Mouse (Mus musculus): ENCODE measurements at regions not wholly inside any gene's neighbourhood (a gene's known extent, or its start where the extent isn't known, plus 50 kb on each side); places are given as distances from the start of the nearest gene placed in this dataset.

- in situ Hi-C loops (cut with MboI, MseI): no loop called here
These were observed 126.2 kb upstream of the Adgrl2 start for GRCm38 (mm10) chr3:149116604-149117003.

DNA sequence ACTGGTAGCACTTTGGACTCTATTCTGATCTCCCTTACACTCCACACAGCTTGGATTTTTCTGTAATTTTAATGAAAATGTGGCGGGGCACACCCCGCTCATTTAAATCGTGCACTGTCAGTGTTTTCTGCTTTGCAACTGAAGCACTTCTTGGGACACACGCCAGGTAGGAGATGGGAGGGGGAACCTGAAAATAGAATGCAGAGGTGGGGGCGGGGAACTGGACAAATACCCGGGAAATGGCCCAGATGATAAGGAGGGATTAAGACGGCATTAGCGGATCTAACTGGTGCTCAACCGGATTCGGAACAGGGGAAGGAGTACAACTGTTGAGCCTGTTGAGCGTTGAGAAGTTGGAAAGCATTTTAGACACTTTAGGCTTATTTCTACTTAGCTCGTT lies 125.5 kb upstream of the Adgrl2 start:
- in situ Hi-C loops (cut with MboI, MseI): no loop called here

- in situ Hi-C loops (cut with MboI, MseI): no loop called here
These were observed 122.5 kb upstream of the Adgrl2 start for GRCm38 (mm10) chr3:149112878-149113277.

DNA sequence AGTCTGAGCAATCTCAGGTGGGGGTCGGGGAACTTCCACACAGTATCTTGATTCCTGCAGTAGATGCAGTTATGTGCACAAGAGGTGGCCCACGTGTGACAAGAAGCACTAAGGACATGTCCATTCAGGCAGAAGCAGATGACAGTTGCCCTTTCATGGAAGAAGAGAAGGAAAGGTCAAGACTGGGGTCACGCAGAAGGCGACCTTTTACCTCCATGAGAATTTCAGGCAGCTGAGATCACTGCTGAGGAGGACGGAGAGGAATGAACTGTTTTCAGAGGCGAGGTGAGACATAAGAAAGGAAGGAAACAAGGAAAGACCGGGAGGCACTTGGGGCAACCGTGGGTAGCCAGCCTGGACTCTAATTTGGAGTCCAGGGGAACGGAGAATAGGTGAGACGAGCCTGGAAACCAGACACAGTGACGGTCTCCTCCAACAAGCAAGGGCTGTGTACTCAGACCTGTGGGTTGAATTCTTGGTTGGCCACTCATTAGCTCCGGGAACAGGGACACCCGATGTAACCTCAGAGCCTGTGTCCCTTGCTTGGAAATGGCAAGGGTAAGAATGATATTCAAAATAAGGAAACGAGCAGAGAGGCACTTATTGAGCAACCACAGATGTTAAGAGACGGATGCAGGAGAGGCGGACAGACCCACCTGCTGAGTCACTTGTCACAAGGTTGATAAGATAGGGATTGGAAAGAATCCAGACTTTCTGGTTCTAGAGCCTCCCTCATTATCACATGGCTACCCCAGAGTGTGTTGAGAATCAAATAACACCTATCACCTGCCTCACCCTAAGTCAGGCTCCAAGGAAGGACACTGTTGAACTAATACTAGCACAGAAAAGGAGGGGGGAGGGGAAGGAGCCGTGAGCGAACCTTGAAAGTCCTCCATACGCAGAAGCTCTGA lies 121.4 kb upstream of the Adgrl2 start:
- in situ Hi-C loops (cut with MboI, MseI): no loop called here

DNA sequence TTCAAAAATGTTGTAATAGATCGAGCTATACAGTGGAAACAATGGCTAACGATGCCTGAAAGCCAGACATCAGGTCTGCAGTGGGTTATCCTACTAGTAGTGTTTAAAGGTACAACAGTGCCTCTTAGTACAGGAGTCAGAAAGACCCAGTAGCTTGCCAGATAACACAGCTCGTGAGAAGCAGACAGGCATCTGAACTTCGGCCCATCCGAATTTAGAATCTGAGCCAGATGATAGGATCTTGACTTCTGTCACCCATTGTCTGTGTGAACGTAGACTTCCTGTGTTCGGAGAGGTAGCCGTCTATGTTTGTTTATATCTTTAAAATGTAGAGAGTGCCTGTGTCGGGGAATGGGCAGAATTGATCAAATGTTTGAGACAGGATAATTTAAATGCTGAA lies 120.5 kb upstream of the Adgrl2 start:
- in situ Hi-C loops (cut with MboI, MseI): no loop called here

- in situ Hi-C loops (cut with MboI, MseI): no loop called here
These were observed 115.5 kb upstream of the Adgrl2 start for GRCm38 (mm10) chr3:149105709-149106450.

DNA sequence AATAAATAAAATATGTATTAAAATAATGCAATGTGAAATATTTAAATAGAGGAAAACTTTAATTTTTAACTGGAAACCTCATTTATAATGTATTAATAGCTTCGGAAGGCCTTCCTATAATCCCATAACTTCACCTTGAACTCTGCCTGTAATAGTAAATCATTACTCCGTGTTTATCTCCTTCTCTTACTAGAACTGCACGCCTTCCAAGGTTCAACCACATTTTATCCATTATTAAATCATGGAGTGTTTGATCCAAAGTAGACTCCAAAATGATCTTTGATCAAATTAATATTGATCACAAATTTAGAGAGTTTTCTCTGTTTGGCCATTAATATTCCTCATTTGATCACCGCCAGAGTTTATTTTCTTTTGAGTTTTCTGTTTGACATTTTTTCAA lies 114.8 kb upstream of the Adgrl2 start:
- in situ Hi-C loops (cut with MboI, MseI): no loop called here

GRCm38 (mm10) chr3:149104080-149104479 lies 113.7 kb upstream of the Adgrl2 start:
- in situ Hi-C loops (cut with MboI, MseI): no loop called here

- in situ Hi-C loops (cut with MboI, MseI): no loop called here
These were observed 113.1 kb upstream of the Adgrl2 start for GRCm38 (mm10) chr3:149103469-149103868.

- in situ Hi-C loops (cut with MboI, MseI): no loop called here
These were observed 112.5 kb upstream of the Adgrl2 start for GRCm38 (mm10) chr3:149102846-149103245.

DNA sequence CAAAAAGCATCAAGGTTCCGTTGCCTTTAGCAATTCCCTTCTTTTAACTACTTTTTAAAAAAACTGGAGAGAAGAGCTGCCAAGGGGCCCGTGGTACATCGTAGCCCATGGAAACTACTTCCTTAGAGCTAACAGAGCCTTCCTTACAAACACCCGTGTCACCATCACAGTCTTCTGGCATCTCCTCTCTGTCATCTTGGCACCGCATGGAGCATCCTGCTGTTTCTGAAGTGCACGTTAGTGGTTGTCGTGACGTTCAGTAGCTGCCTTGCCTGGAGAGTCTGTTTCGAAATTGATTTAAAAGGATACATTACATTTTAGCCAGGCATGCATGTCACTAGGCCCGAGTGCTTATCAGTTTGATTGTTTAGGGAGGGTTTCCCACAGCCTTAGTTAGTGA lies 111.4 kb upstream of the Adgrl2 start:
- in situ Hi-C loops (cut with MboI, MseI): no loop called here

DNA sequence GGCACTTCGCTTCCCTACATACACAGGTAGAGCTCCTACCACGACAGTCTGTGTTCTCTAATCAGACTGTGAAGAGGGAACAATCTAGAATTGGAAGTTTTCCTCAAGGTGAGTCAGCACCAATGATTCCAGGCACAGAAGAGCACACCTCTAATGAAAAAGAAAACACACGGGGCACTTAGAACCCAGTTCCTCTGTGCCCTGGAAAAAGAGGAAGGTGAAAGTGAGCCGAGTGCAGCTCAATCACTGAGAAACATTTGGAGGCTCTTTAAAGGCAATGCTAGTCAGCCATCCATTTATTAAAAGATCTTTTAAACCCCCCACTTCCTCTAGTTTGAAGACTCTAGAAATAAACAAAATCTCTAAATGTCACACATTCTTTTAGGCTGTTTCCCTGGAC lies 108.4 kb upstream of the Adgrl2 start:
- in situ Hi-C loops (cut with MboI, MseI): no loop called here

GRCm38 (mm10) chr3:149097026-149097425 lies 106.7 kb upstream of the Adgrl2 start:
- in situ Hi-C loops (cut with MboI, MseI): no loop called here

- in situ Hi-C loops (cut with MboI, MseI): no loop called here
These were observed 102.3 kb upstream of the Adgrl2 start for GRCm38 (mm10) chr3:149092649-149093048.

GRCm38 (mm10) chr3:149090103-149090502 lies 99.7 kb upstream of the Adgrl2 start:
- in situ Hi-C loops (cut with MboI, MseI): no loop called here

- in situ Hi-C loops (cut with MboI, MseI): no loop called here
These were observed 98.3 kb upstream of the Adgrl2 start for GRCm38 (mm10) chr3:149088621-149089128.

DNA sequence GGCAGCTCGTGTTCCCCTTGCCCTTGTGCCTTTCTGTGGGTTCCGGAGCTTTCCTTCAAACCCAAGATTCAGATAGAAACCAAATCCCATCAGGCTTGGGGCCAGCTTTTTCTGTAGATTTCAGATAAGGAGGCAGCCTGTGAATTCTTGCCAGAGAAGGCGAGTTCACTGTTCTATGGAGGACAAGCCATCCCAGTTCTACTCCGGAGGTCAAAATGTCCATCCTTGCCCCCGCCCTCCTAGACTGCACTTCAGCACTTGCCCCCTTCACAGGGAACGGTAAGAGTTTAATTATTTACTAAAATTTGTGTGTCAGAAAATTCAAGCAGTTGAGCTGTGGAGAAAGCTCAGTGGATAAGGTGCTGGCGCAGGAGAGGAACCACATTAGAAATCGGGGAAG lies 97.1 kb upstream of the Adgrl2 start:
- in situ Hi-C loops (cut with MboI, MseI): no loop called here

DNA sequence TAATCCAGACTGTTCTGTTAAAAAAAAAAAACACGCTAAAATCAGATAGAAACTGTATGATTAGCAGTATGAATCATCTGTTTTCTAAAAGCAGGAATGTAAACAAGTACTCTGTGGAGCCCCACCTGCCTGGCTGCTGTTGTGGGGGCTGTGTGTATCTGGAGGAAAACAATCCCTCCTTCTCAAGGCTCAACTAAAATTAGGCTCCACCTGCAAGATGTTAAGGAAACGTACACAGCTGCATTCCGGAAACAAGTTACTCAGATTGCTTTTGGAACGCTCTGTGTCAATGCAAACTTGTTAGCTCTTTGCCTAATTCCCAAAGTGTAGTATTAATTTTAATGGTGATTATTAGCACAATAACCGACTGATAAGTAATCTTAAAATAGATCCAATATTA lies 96.3 kb upstream of the Adgrl2 start:
- in situ Hi-C loops (cut with MboI, MseI): no loop called here

DNA sequence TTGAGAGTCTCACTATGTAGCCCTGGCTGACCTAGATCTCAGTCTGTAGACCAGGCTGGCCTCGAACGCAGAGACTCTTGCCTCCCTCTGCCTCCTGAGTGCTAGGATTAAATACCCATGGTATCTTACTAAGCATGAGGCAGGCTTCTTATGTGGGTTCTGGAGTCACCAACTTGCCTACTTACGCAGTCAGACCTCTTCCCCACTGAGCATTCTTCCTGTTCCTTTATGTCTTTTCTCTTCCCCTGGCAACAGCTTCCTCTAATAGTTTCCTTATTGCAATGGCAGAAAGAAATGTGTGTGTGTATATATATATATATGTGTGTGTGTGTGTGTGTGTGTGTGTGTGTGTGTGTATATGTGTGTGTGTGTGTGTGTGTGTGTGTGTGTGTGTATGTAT lies 95.7 kb upstream of the Adgrl2 start:
- in situ Hi-C loops (cut with MboI, MseI): no loop called here

GRCm38 (mm10) chr3:149084861-149085598 lies 94.7 kb upstream of the Adgrl2 start:
- in situ Hi-C loops (cut with MboI, MseI): no loop called here

- in situ Hi-C loops (cut with MboI, MseI): no loop called here
These were observed 93.0 kb upstream of the Adgrl2 start for GRCm38 (mm10) chr3:149083391-149083790.

GRCm38 (mm10) chr3:149078881-149079280 lies 88.5 kb upstream of the Adgrl2 start:
- in situ Hi-C loops (cut with MboI, MseI): no loop called here

Measured in T-helper 1 cell (primary cell).